16 mouse cellular contexts compared by ENCODE assay signal in genomic region chr8:118004391-118004851, GRCm38 (mm10).
DNase-seq lines count a peak whose midpoint lies in the region; ATAC-seq and TF ChIP-seq lines count a peak whose summit lies in the region.
"Had no signal": no experiment of that assay in that cellular context is flagged by ENCODE, and none has a peak within 500 bp of the region (broad histone marks: within the 10 kb centered on the region; RNA-seq: fewer than 3 reads in every experiment).

No protein-coding gene starts in this region.

- H3K4me2 ChIP-seq in kidney, embryonic 14.5 days (replicated peaks; ENCODE audit: low read depth, low read length): no peak overlapping the region
- H3K4me2 ChIP-seq: intestine, embryonic 15.5 days; liver, embryonic 12.5 days had no signal

- DNase-seq in kidney, adult 2 months: no peak
- peak; percentile 72 for DNase-seq in embryo, embryonic 10 days (ENCODE audit: low spot score)
- DNase-seq in forebrain, embryonic 10.5 days (ENCODE audit: extremely low spot score, low spot score): peak; percentile 26
- peak; percentile 59 to 69 for DNase-seq in kidney, postnatal 4 days
- DNase-seq in spleen, postnatal 4 days (ENCODE audit: low spot score in 2 of 2): no peak
- DNase-seq in layer of hippocampus, adult 11-12 months (ENCODE audit: low spot score): no peak
- DNase-seq in cerebellum, adult 8-10 months: no peak
- DNase-seq: cerebellum, postnatal 25 days; gastrocnemius, postnatal 14 days; layer of hippocampus, postnatal 36 days; lung, postnatal 36 days; right cerebral cortex, postnatal 14 days; thymus, postnatal 36 days had no signal

- H3K36me3 ChIP-seq in kidney, embryonic 14.5 days (ENCODE audit: control insufficient read depth, insufficient read depth, low read length): no peaks in the 10 kb centered on the region
- no peaks in the 10 kb centered on the region for H3K36me3 ChIP-seq in kidney, adult 2 months (ENCODE audit: control insufficient read depth, insufficient read depth, low read length)
- no peaks in the 10 kb centered on the region for H3K36me3 ChIP-seq in forebrain, embryonic 10.5 days (replicated peaks)
- H3K36me3 ChIP-seq: intestine, embryonic 15.5 days; liver, embryonic 12.5 days had no signal

- WGBS in kidney, embryonic 14.5 days: 22% methylated on average over 7 of the region's 7 CpGs
- 34% methylated on average over 7 of the region's 7 CpGs for WGBS in kidney, adult 2 months
- 42% methylated on average over 7 of the region's 7 CpGs for WGBS in forebrain, embryonic 10.5 days

- H3K4me3 ChIP-seq in kidney, embryonic 14.5 days (ENCODE audit: low read length): no peak overlapping the region
- no peak overlapping the region for H3K4me3 ChIP-seq in kidney, adult 2 months (ENCODE audit: insufficient read depth, low read depth, low read length)
- no peak overlapping the region for H3K4me3 ChIP-seq in forebrain, embryonic 10.5 days
- H3K4me3 ChIP-seq: intestine, embryonic 15.5 days; liver, embryonic 12.5 days had no signal

- TF ChIP-seq POLR2A in kidney, adult 2 months (IDR thresholded peaks at IDR 0.05; ENCODE audit: low read depth, low read length): no peak

- ATAC-seq in kidney, embryonic 14.5 days (ENCODE audit: low FRiP score, low TSS enrichment): peak; percentile 59
- ATAC-seq: intestine, embryonic 15.5 days; liver, embryonic 12.5 days had no signal

- H3K4me1 ChIP-seq in kidney, embryonic 14.5 days (ENCODE audit: control insufficient read depth, insufficient read depth, low read length): 0 out of 2 replicates have a peak, but pooled peaks cover 11% of the 10 kb centered on the region
- H3K4me1 ChIP-seq in kidney, adult 2 months (ENCODE audit: control insufficient read depth, insufficient read depth, low read length): no peaks in the 10 kb centered on the region
- peaks cover 20% of the 10 kb centered on the region for H3K4me1 ChIP-seq in forebrain, embryonic 10.5 days
- H3K4me1 ChIP-seq: liver, embryonic 12.5 days had no signal

- H3K27me3 ChIP-seq in kidney, embryonic 14.5 days (ENCODE audit: control insufficient read depth, insufficient read depth, low read length): no peaks in the 10 kb centered on the region
- no peaks in the 10 kb centered on the region for H3K27me3 ChIP-seq in kidney, adult 2 months (replicated peaks; ENCODE audit: control insufficient read depth, insufficient read depth, low read length)
- H3K27me3 ChIP-seq in forebrain, embryonic 10.5 days (ENCODE audit: poor library complexity, severe bottlenecking): peaks cover 46% of the 10 kb centered on the region
- H3K27me3 ChIP-seq: intestine, embryonic 15.5 days; liver, embryonic 12.5 days had no signal

- no peaks in the 10 kb centered on the region for H3K9me3 ChIP-seq in kidney, embryonic 14.5 days (ENCODE audit: control insufficient read depth, low read length)
- no peaks in the 10 kb centered on the region for H3K9me3 ChIP-seq in forebrain, embryonic 10.5 days
- H3K9me3 ChIP-seq: intestine, embryonic 15.5 days; liver, embryonic 12.5 days had no signal

- no peak overlapping the region for H3K9ac ChIP-seq in kidney, embryonic 14.5 days (ENCODE audit: low read depth, low read length)
- H3K9ac ChIP-seq: intestine, embryonic 15.5 days; liver, embryonic 12.5 days had no signal

- no peak for TF ChIP-seq CTCF in kidney, adult 2 months (conservative IDR thresholded peaks at IDR 0.05; ENCODE audit: insufficient read depth, insufficient read length, low read depth, low read length)

- H3K27ac ChIP-seq in kidney, embryonic 14.5 days (ENCODE audit: low read depth, low read length): no peak overlapping the region
- H3K27ac ChIP-seq in kidney, adult 2 months (ENCODE audit: insufficient read depth, low read depth, low read length): no peak overlapping the region
- peak overlapping the region; percentile 60; the same call in 1 of the 2 replicates for H3K27ac ChIP-seq in forebrain, embryonic 10.5 days
- H3K27ac ChIP-seq: intestine, embryonic 15.5 days; liver, embryonic 12.5 days had no signal

Comparison
In these comparisons a context has a peak if more than half of its experiments do, and no peak if none do; other contexts are left out.
1. DNase-seq: peak in embryo, embryonic 10 days (single experiment), forebrain, embryonic 10.5 days (single experiment) and kidney, postnatal 4 days (2 of 2); none in kidney, adult 2 months (single experiment), spleen, postnatal 4 days (0 of 2), layer of hippocampus, adult 11-12 months (single experiment) and cerebellum, adult 8-10 months (single experiment).